Mouse (Mus musculus) spleen, postnatal 10 days (tissue): ENCODE measurements around the gene Wnt11.

Source experiments
- DNase-seq, 2 experiments: peaks; one replicate each; pipeline ENCODE4 v3.0.0; 2021 to 2022; ENCODE audit warnings: low spot score in 2 of 2

Wnt11 gene

GRCm38 (mm10) chr7:98867053-98867793, 32.3 kb downstream of the Wnt11 start:
- DNase-seq = no peak

GRCm38 (mm10) chr7:98867794-98868150, 32.9 kb downstream of the Wnt11 start:
- DNase-seq = no peak

- peak in 1 of 2 experiments; percentile 52 for DNase-seq
Measured at GRCm38 (mm10) chr7:98869070-98869469, 34.2 kb downstream of the Wnt11 start.

- no peak for DNase-seq
Measured at GRCm38 (mm10) chr7:98870791-98871190, 35.9 kb downstream of the Wnt11 start.

GRCm38 (mm10) chr7:98871882-98872281, 37.0 kb downstream of the Wnt11 start:
- no peak for DNase-seq

GRCm38 (mm10) chr7:98873316-98873715, 38.4 kb downstream of the Wnt11 start:
- no peak for DNase-seq

GRCm38 (mm10) chr7:98874411-98874951, 39.6 kb downstream of the Wnt11 start:
- DNase-seq = no peak

GRCm38 (mm10) chr7:98875390-98875990, 40.6 kb downstream of the Wnt11 start:
- DNase-seq = no peak

- DNase-seq = no peak
Measured at GRCm38 (mm10) chr7:98876119-98876518, 41.2 kb downstream of the Wnt11 start.

- DNase-seq = no peak
Measured at GRCm38 (mm10) chr7:98879176-98879575, 44.3 kb downstream of the Wnt11 start.

GRCm38 (mm10) chr7:98881887-98882286, 47.0 kb downstream of the Wnt11 start:
- DNase-seq = no peak

- DNase-seq = peak in 1 of 2 experiments; percentile 44
Measured at GRCm38 (mm10) chr7:98887811-98888261, 52.9 kb downstream of the Wnt11 start.

GRCm38 (mm10) chr7:98888810-98889209, 53.9 kb downstream of the Wnt11 start:
- DNase-seq = no peak

GRCm38 (mm10) chr7:98889211-98889610, 54.3 kb downstream of the Wnt11 start:
- DNase-seq = no peak

GRCm38 (mm10) chr7:98893144-98893543, 58.2 kb downstream of the Wnt11 start:
- no peak for DNase-seq

GRCm38 (mm10) chr7:98894305-98894704, 59.4 kb downstream of the Wnt11 start:
- DNase-seq = no peak

GRCm38 (mm10) chr7:98894768-98895167, 59.9 kb downstream of the Wnt11 start:
- DNase-seq = no peak

- DNase-seq = no peak
Measured at GRCm38 (mm10) chr7:98895501-98896095, 60.7 kb downstream of the Wnt11 start.

- no peak for DNase-seq
Measured at GRCm38 (mm10) chr7:98897323-98897722, 62.4 kb downstream of the Wnt11 start.

GRCm38 (mm10) chr7:98899815-98900214, 64.9 kb downstream of the Wnt11 start:
- DNase-seq = no peak

GRCm38 (mm10) chr7:98901120-98901519, 66.2 kb downstream of the Wnt11 start:
- peak in 1 of 2 experiments; percentile 49 for DNase-seq

GRCm38 (mm10) chr7:98903884-98904283, 69.0 kb downstream of the Wnt11 start:
- DNase-seq = no peak
